Mouse (Mus musculus) CD4-positive, CD25-positive, alpha-beta regulatory T cell, adult 2 months (primary cell): ENCODE results near the gene Capn7.

Experiments used
- DNase-seq: peaks from one replicate; pipeline ENCODE4 v3.0.0-alpha.2; 2012; ENCODE audit warnings: low read depth, low spot score

The Capn7 gene

GRCm38 (mm10) chr14:31365350-31365749 lies 28.9 kb downstream of the Capn7 start:
- DNase-seq, result peak; percentile 89

DNA sequence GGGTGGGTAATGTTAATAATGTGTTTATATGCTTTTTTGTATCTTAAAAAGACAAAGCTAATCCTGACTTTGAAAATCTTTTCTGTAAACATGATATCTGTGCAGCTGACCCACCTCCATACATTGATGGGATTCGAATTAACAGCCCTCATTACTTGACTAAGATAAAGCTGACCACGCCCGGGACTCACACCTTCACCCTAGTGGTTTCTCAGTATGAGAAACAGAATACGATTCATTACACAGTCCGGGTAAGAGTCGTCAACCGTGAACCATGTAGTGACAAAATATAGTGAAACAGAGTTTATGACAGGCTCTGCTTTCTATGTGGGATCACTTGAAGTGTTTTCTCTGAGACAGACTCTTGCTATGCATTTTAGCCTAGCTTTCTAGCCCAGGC lies 31.5 kb downstream of the Capn7 start:
- DNase-seq, result no peak

DNA sequence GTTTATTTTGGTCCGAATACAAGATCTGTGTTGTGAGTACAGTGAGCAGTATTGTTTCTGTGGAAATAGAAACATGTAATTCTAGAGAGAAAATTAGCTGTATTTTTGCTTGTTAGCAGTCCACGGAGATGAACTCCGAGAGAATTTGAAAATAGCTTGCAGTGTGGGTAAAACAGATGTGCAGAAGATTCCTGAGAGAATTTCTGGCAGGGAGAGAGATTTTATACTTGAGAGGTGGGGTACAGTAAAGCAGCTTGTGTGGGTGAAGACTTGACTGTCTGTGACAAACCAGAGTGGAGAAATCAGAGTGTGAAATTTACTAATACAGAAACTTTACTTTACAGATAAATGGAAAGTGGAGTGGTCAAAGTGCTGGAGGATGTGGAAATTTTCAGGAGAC lies 32.9 kb downstream of the Capn7 start:
- DNase-seq, result no peak

DNA sequence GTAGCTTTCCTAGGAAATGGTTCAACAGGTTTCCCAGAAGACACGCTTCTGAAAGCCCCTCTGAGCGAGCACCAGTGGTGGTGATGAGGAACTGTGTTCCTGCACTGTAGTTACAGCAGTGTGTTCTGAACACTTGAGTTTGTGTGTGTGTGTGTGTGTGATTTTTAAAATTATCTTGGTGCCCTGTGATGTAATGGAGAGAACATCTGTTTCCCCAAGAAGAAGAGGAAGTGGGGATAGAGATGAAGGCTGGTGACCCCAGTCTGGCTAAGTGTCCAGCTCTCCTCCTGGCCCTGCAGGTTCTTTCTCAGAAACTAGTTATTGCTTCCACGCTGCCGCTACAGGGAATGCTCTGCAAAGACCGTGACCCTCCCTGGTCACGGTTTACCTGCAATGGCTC lies 38.0 kb downstream of the Capn7 start:
- no peak for DNase-seq

GRCm38 (mm10) chr14:31376331-31376730 lies 39.9 kb downstream of the Capn7 start:
- DNase-seq, result no peak

GRCm38 (mm10) chr14:31382276-31382675 lies 45.8 kb downstream of the Capn7 start:
- DNase-seq, result no peak

DNA sequence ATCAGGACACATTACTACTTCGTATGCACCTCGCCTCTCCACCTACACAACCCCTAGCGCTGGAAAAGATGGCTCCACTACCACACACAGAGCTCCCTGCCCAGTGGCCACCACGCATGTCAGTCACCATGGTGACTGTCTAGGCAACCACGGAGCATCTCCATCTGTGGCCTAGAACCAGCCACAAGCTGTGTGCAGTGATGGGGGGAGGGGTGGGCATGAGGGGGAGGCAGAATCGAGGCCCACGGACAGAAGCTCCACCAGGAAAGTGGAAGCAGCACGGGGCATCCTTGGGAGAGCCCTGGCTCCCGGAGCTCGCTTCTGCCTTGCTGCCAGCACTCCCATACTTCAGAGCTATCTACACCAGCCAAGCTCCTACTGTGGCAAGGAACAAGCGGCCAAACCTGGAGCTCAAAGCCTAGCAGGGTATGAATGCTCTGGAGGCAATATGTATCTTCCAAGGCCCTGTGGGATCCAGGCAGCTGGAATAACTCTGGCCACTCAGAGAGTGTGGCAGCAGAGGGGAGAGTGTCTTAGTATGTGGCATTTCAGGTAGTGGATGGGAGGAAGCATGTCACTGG lies 47.1 kb downstream of the Capn7 start:
- peak; percentile 41 for DNase-seq

GRCm38 (mm10) chr14:31384366-31385323 lies 48.2 kb downstream of the Capn7 start:
- DNase-seq, result no peak

DNA sequence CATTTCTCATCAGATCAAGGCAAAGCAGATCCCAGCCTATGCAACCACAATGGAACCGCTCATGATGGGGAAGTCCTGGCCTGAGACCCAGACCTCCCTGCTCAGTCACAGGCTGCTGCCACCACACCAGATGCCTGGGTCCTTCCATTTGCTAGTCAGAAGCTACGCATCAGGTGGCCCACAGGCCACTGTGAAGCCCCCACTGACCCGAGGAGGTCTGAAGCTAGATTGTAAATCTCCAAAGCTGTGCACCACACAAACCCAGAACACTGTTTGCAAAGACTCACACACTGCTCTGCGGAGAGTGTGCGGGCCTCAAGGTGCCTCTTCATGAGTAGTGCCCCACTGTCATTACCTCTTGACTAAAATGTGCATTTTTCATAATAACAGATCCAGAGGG lies 49.0 kb downstream of the Capn7 start:
- DNase-seq, result no peak

- DNase-seq, result peak; percentile 83
These were observed 49.7 kb downstream of the Capn7 start for GRCm38 (mm10) chr14:31385977-31386697.

DNA sequence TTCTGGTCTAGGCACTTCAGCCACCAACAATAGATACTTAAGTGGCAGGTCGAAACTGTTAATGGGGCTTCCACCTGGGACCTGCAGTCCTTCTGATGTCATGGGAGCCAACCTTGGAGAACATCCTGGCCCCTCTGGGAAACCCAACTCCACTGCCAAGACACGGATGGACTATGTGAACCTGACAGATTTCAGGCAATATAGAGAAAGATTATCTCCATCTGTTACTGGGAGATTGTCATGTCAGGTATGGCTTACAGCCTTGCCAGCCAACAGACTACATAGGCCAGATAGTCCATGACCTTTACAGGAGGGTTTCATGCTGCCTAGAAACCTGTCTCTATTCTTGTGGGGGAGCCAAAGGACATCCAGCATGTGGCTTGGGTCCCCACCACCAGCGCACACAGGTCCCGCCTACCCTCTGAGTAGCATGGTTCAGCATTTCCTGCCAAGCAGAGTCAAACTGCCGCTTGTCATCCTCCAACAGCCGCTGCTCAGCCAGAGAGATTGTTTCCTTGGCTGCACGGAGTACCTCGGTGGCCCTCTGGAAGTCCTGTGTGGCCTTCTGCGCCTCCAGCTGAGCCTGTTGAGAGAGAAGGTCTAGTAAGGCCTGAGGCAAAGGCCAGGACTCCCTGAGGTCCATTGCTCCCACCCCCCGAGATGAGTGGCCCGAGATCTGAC lies 51.0 kb downstream of the Capn7 start:
- peak; percentile 64 for DNase-seq

DNA sequence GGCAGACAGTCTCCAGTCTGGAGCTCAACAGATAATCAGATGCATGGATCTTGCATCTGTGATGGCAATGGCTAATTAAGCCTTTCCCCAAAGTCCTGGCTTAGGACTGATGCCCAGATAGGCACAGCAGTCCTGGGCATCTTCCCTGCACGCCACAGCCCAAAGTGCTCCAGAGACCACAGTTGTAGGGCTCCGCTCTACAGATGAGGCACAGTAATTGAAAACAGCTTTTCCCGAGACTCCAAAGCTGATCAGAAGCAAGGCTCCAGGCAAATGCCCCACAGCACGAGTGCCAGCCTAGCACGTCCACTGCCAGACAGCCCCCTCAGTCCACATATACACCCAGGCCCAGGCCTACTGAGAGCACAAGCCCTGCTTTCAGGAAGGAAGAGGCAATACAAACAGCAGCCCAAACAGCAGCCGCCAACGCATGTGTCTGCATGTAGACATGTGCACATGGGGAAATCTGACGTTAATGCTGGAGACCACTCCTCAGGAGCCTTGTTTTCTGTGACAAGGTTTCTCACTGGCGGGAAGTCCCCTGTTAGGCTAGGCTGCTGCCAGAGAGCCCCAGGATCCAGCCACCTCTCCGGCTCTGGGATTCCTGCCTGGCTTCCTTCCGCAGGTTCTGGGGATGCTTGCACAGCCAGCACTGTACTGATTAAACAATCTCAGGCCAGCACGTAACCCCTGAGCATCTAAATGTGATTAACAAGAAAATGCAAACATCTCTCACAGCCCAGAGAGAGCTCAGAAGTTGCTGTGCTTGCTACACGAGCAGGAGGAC lies 51.8 kb downstream of the Capn7 start:
- DNase-seq, result peak; percentile 34

DNA sequence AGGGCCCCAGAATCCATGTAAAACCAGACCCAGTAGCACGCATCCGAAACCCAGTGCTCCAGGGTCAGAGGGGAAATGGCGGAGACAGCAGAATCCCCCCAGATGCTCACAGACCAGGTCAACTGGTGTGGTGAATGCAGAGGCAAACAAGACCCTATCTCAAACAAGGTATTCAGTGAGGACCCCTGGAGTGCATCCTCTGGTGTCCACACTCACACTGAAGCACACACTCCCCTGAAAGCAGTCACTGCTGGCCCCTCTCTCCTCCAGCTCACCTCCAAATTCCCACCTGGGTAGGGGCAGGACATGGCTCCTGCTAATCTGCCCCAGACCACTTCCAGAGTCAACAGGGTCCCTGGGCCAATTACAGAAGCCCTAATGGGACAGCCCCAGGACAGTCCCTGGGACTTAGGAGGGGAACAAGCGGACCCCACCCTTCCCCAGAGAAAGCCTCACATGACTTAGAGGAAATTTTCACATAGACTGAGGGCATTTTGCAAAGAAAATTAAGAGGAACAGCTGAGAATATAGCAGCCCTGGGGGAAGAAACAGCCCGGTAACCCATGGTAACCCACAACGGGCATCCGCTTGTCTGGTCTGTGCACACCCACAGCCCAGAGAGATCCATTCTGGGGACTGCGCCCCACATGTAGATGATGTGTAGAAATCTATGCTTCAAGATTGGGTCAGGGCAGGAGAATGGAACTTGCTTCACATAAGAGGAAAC lies 53.1 kb downstream of the Capn7 start:
- DNase-seq, result peak; percentile 53

GRCm38 (mm10) chr14:31392300-31392699 lies 55.9 kb downstream of the Capn7 start:
- no peak for DNase-seq

GRCm38 (mm10) chr14:31392873-31393545 lies 56.6 kb downstream of the Capn7 start:
- no peak for DNase-seq

DNA sequence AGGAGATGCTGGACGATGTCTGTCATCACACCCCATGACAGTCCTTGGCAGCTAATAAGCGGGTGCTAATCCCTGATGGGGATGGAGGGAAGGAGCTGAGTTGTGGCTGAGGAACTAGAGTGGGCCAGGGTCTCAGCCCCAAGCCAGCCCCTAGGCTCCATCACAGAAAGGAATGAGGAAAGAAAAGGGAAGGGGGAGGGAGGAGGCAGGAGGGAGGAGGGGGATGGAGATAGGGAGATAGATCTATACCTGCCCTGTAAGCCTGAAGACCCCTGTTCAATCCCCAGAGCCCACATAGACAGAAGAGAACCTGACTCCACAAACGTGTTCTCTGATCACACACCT lies 57.1 kb downstream of the Capn7 start:
- no peak for DNase-seq

DNA sequence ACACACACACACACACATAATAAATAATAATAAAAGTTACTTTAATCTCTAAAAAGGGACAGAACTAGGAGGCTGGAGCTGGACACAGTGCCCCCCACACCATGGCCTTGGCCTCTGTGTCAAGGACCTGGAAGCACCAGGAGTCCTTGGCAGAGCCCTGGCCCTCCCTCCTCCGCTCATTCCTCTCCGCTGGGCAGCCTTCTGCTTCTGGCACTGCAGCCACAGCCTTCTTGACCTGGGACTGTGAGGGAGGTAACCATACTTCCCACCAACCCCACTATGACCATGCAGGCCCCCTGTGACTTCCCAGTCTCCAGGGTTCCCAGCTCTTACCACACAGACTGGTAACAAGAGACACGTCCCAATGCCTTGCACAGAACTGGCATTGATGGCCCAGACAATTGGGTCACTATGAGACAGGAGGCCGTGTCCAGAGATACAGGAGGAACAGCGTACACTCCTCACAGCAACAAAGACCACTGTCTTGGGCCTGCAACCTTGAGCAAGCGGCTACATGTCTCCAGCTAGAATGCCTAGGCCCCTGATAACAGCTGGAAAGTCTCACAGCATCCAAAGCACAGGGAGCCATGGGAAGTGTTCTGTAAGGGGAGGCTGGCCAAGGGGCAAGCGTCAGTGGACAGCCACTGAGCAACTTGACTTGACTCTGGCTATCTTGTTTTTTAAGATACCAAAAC lies 57.6 kb downstream of the Capn7 start:
- no peak for DNase-seq

GRCm38 (mm10) chr14:31394822-31395532 lies 58.5 kb downstream of the Capn7 start:
- DNase-seq, result peak; percentile 40
